Mouse (Mus musculus) gastrocnemius, adult 2 months (tissue): ENCODE results near the gene Trib2. TPM values are rescaled to one million over a fixed set of nuclear protein-coding genes. Genes with fewer than 3 reads are reported as not detected.

Experiments
- DNase-seq: peaks from one replicate; pipeline ENCODE4 v3.0.0; 2022
- H3K27ac ChIP-seq: fragments of 200-600 bp; 2 replicates; pipeline ENCODE4 v1.8.1; 2022; ENCODE audit warnings: mild to moderate bottlenecking
- H3K4me3 ChIP-seq: fragments of 200-600 bp; 2 replicates; pipeline ENCODE4 v1.8.1; 2022; ENCODE audit warnings: mild to moderate bottlenecking, moderate library complexity
- CTCF ChIP-seq: fragments of 200-600 bp; IDR thresholded peaks from 2 replicates; pipeline ENCODE4 v1.8.1; 2022; ENCODE audit warnings: antibody characterized with exemption, mild to moderate bottlenecking, moderate library complexity
- intact Hi-C: fragments of 180-260 bp; cut with DNase I; formaldehyde crosslinking; loops from one replicate; pipeline ENCODE4 v1.15.1; 2025
- total RNA-seq, 2 experiments: library from RNA; stranded (reverse); gene quantifications; 2 replicates each; pipeline ENCODE4 v1.2.3; 2021

Trib2 gene
- total RNA-seq, 2 experiments from 2014 or later, result 10.0 to 17.8 TPM

DNA sequence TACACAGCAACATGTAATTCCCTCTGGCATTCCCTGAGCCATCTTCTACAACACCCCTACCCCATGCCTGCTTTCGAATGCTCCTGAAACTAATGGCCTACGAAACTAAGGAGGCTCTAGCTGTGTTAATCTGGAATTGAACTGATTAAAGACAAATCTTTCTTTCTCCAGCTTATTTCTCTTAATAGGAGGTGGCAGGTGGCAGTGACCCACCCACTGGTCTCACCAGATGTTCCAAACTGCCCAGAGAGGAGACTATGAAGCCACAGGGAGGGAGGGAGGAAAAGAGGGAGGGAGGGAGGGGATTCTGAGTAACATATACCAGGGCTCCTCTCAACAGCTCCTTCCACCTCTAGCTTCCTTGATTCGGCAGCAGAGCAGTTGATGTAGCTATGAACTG, 20.8 kb downstream of the Trib2 start:
- Histone ChIP-seq H3K4me3 (no peak overlapping the region), H3K27ac (peak overlapping the region; percentile 21)
- intact Hi-C loops, result loop anchor here (5.0 kb wide), 1 partner anchor 94 kb away; no protein-coding TSS in a partner anchor
- TF ChIP-seq CTCF, result no peak
- DNase-seq, result no peak

DNA sequence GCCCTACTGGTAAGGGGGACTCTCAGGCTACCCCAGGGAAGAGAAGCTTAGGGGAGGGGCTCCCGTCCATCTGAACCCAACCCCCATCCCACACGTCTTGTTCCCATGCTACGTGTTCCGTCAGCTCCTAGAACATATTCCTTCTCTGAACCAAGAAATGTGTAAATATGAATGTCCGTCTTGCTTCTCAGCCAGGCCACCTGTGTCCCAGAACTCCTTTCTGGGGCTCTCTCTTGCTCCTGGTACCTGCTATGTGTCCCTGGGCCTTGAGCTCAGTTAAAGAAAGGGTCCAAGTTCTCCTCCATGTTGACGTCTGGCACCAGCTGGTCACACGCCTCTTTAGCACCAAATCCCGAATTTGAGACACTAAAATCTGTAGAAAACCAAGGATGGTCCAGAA, 23.4 kb downstream of the Trib2 start:
- H3K4me3 ChIP-seq, result no peak overlapping the region
- no peak for DNase-seq
- intact Hi-C loops, result no loop called here

DNA sequence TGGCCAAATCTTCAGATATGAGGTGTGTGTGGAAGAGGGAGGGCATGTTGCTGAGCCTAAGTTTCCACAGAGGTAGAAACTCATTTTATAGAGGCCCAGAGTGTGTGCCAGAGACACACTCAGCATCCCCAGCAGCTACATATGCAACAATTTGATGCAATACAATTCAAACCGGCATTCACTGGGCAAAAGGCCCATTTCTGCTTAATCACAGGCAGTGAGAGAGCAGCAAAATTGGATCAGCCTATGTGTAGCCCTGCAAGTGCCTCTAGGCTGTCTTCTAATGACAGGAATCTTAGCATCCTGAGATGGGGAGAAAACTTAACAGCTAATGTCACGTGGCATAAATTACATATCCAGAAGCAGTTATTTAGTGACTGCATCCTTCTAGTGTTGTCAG, 26.5 kb downstream of the Trib2 start:
- DNase-seq, result no peak
- Histone ChIP-seq H3K4me3 (no peak overlapping the region), H3K27ac (no peak overlapping the region)
- intact Hi-C loops, result no loop called here
- TF ChIP-seq CTCF, result no peak

More for the DNA sequence above, 23.4 kb downstream of the Trib2 start:
- TF ChIP-seq CTCF, result no peak
- H3K27ac ChIP-seq, result no peak overlapping the region

DNA sequence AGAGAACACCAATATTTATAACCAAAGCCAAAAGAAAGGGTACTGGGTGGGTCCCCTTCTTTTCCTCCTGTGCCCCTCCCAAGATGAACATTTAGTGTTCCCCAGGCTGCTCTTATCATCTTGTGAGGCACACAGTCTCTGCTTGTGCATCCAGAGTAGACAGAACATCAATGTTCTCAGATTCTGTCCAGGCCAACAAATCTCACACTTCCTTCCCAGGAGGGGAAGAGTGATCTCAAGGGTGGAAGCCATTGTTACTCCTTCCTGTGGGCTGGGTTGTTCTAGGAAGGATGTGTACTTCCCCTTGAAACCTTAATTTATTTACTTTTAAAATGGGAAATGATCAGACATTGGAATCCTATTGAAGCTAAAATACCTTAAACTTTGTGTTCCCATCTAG, 39.7 kb downstream of the Trib2 start:
- Histone ChIP-seq H3K4me3 (no peak overlapping the region), H3K27ac (peak overlapping the region; percentile 72)
- TF ChIP-seq CTCF, result no peak
- no peak for DNase-seq
- intact Hi-C loops, result no loop called here

DNA sequence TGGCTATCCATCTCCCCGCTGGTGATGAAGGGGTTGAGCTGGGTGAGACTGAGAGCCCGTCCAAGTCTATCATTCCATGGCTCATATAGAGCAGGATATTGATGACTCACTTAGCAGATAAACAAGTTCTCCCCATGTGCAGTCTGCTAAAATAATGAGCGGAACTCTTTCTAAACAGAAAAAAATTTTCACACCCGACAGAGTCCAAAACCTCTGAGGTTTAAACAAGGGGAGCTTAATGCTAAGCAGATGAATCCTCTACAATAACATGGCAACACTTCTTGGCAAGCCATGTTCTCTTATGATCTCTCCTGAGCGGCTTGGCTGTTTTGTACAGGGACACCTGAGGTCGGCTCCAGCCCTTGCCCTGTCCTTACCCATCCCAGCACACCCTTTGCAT, 45.0 kb downstream of the Trib2 start:
- H3K27ac ChIP-seq, result no peak overlapping the region
- intact Hi-C loops, result no loop called here
- no peak overlapping the region for H3K4me3 ChIP-seq
- DNase-seq, result no peak
- no peak for TF ChIP-seq CTCF

DNA sequence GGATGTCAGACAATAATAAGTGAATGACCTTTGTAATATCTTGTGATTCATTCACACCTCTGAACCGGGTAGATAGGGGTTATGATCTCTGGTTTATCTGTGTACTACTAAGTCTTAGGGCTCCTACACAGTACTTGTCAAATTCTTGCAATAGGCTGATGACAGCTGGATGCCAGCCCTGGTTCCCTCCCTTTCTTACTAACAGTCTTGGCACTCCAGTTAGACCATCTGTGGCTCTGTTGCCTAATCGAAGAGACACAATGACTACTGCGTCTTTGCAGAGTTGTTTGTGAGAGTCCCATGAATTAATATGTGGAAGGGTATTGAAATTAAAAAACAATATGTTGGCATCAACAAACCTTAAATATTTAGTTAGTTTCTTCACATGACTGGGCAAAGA, 48.2 kb downstream of the Trib2 start:
- intact Hi-C loops, result no loop called here
- no peak overlapping the region for H3K4me3 ChIP-seq
- TF ChIP-seq CTCF, result no peak
- no peak overlapping the region for H3K27ac ChIP-seq
- peak; percentile 48 for DNase-seq

DNA sequence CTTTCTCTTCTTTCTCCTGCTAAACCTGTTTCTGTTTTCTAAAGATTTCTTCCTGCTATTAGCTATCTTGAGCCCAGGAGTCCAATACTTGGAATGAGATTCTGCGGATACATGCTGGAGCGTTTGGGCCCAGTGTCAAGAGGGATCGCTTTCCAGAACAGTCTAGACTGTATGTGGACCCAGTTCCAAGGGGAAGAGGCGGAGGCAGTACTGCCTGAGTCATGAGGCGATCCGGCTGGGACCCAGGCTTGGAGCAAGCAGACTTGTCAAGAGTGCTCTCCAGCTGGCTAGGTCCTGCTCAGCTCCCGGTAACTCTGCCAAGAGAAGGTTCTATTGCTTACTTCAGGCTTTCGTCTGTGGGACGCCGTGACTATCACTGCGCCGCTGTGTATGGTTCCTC, 50.7 kb downstream of the Trib2 start:
- no peak for TF ChIP-seq CTCF
- peak overlapping the region; percentile 82 for H3K27ac ChIP-seq
- peak overlapping the region; percentile 40 for H3K4me3 ChIP-seq
- intact Hi-C loops, result loop anchor here (2.0 kb wide), 1 partner anchor 45 kb away; no protein-coding TSS in a partner anchor
- peak; percentile 94 for DNase-seq

DNA sequence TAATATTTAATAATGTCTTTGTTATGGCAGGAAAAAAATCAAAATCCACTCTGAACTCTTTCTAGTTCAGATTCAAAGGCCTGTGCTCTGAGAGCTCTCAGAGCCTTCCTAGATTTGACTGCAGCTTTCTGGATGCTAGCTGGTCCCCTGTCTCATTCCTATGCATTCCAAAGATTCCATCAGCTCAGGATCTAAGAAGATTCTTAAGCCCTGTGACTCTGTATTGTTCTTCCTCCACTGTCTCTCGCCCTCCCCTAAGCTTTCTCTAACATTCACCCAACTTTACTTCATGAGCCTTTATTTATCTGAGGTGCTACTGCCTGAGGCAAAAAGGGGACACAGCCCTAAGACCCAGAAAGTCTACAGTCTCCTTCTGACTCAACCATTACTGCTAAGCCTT, 51.5 kb downstream of the Trib2 start:
- intact Hi-C loops, result loop anchor here (2.0 kb wide), 1 partner anchor 46 kb away; no protein-coding TSS in a partner anchor
- peak overlapping the region; percentile 82 for H3K27ac ChIP-seq
- no peak overlapping the region for H3K4me3 ChIP-seq
- no peak for DNase-seq
- no peak for TF ChIP-seq CTCF

DNA sequence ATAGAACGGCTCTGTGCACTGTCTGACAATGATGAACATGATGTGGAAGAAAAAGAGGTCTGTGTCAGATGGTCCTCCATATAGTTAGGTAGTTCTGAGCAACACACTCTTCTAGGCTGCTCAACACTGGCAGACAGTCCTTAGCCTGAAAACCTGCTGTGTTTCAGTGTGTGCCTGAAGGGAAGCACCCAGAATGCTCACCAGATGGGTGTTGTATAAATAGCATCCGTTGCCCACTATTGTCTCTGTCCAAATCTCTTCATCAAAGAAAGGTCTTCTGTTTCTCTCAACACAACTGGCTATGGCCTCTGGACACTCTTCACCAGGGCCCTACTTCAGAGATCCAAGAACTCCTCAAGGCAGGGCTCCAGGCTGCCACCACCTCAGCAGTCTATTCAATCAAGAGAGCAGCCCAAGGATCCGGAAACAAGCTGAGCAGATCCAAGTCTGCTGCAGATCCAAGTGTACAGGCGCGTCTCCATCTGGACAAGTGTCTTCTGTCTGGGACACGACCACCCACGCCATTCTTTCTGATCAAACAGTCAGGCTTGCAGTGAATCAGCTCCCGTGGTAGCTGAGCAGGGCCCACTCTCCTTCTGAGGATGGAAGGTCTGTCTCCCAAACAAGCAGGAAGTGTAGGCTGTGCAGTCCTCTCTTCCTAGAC, 55.1 kb downstream of the Trib2 start:
- DNase-seq, result peak; percentile 24
- intact Hi-C loops, result no loop called here
- H3K27ac ChIP-seq, result no peak overlapping the region

DNA sequence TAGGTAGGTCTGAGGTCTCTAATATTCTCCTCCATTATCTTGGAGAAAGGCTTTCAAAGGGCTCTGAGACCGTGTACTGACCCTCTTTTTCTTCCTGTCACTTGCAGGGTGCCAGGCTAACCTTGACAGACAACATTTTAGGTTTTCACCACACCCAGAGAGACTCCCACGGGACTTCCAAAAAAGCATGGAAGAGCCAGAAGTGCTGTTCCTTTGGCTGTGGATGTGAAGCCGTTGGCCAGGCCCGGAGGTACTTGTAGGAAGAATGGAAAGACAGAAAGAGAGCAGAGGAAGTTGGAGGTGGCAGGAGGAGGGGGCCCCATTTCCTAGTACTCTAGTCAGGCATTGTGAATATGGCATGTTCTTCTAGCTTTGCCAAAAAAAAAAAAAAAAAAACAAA, 56.0 kb downstream of the Trib2 start:
- no peak for DNase-seq
- Histone ChIP-seq H3K4me3 (no peak overlapping the region), H3K27ac (no peak overlapping the region)
- intact Hi-C loops, result no loop called here
- no peak for TF ChIP-seq CTCF

More for the DNA sequence above, 55.1 kb downstream of the Trib2 start:
- TF ChIP-seq CTCF, result no peak
- H3K4me3 ChIP-seq, result no peak overlapping the region

DNA sequence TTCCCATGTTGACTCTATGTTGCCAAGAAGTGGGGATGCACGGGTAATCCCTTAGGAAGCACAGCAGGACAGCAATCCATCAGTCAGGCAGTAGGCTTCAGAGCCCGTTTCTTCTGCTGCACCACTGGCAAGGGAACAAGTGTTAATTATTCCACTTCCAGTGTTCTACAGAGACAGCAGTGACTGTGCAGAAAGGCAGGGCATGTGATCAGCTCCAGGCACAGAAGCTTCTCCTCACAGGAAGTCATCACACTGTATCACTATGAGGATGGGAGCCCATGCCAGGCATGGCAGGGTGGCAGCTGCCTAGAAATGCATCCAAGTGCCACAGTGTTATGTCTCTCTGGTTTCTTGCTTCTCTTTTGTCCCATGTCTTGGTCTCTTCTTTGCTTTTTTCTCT, 57.9 kb downstream of the Trib2 start:
- DNase-seq, result no peak
- intact Hi-C loops, result no loop called here
- Histone ChIP-seq H3K4me3 (no peak overlapping the region), H3K27ac (no peak overlapping the region)
- no peak for TF ChIP-seq CTCF

DNA sequence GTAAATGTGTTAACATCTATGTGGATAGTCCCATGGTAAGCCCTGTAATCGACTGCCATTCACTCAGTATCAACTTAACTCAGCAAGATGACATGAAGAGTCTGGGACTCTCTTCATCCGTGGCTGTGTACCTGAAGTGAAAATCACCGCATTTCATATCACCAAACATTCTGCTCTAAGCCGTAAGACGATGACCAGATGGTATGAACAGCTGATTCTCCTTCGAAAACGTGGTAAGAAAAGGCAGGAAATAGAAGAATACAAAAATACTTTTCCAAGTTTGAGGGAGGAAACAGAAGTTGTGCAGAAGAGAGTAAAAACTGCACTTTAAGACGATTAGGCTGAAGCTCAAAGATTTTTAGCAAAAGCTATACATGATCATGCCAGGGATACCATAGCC, 59.4 kb downstream of the Trib2 start:
- no peak overlapping the region for H3K4me3 ChIP-seq
- H3K27ac ChIP-seq, result no peak overlapping the region
- no peak for DNase-seq
- no peak for TF ChIP-seq CTCF
- intact Hi-C loops, result no loop called here

DNA sequence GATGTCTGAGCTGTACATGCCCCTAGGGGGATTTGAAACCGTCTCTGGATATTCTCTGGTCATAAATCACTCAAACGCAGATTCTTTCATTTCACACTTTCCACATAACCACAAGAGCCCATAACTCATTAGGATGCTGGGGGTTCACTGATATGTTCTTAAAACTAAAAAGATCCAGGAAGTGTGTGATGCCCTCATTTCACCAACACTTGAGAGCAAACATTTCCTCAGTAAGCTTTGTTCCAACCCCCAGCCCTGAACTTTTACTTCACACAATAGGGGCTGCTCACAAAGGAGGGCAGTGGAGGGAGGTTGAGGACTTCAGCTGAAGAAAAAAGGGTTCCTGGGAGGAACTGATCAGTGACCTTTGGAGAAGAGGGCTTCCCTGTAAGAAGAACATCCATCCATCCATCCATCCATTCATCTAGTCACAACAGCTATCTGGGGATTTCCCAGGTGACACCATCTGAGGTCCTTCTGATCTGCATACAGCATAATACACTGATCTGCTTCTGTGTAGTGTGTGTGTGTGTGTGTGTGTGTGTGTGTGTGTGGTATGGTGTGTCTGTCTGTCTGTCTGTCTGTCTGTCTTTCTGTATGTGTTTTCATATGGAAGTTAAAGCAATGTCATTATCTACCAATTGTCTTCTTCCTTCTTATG, 61.6 kb downstream of the Trib2 start:
- Histone ChIP-seq H3K27ac (no peak overlapping the region), H3K4me3 (no peak overlapping the region)
- DNase-seq, result no peak
- no peak for TF ChIP-seq CTCF
- intact Hi-C loops, result no loop called here

DNA sequence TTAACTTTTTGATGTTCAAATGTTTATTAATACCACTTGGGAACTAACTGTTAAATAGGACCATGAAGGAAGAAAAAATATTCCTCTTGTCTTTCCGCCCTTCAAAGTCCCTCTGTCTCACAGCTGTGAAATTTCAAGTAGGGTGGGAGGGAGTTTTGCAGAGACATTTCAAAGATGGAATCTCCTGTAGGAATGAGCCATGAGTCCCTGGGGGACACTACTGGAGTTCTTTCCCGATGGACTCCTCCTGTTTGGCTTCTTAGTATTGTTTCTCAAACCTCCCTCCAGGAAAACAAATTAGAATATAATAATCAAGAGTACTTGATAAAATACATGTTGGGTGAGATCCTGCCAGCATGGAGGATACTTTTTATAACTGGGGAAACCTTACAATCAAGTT, 62.1 kb downstream of the Trib2 start:
- Histone ChIP-seq H3K27ac (no peak overlapping the region), H3K4me3 (no peak overlapping the region)
- intact Hi-C loops, result no loop called here
- no peak for TF ChIP-seq CTCF
- no peak for DNase-seq
